Mouse (Mus musculus): ENCODE measurements around the gene Tomm40. TPM values are rescaled to one million over a fixed set of nuclear protein-coding genes. Genes with fewer than 3 reads are reported as not detected.

The Tomm40 gene
- polyA plus RNA-seq, 1 experiment: 125 TPM

GRCm38 (mm10) chr7:19748219-19749195, 33.3 kb upstream of the Tomm40 start:
- H3K4me1 ChIP-seq (ENCODE audit: control insufficient read depth, insufficient read depth, low read length): no peaks in the 10 kb centered on the region; the same call in 1 of the 2 replicates

DNA sequence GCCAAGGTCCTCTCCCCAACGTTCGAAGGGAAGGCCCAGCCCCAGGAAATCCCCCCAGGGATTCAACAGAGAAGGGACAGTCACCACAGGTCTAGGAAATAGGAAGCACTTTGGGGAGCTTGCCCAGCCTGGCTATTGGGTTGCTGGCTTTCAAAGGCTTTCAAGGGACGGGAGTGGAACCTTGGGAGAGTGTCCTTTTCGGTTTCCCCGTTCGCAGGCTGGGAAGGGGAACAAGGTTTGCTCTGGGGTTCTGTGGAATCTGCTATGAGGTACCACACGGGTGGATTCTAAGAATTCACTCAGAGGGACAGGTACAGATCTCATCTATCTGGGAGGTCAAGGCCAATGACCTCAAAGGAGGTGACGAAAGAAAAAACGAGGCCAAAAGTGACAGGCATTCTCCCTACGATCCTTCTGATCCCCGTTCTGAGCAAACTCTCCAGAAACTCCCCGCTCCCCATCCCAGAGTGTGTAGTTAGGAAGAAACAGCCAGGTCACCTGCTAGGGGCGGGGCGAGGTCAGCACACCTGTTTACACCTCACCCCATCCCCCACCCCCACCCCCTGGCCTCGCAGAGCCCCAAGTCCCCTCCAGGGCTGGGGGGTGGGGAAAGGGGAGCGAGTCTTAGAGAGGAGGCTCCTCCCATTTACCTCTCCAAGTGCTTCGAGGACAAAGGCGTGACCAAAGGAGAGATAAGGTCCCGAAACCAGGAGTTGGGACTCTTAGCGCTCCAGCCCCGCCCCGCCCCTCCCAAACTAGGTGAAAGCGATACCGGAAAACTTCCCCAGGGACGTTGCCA, 32.4 kb upstream of the Tomm40 start:
- Histone ChIP-seq H3K4me3 (replicated peaks; ENCODE audit: insufficient read depth, low read depth, low read length) (no peak overlapping the region), H3K27me3 (ENCODE audit: control insufficient read depth, insufficient read depth, low read length) (no peaks in the 10 kb centered on the region), H3K27ac (ENCODE audit: insufficient read depth, low read length) (no peak overlapping the region), H3K4me1 (ENCODE audit: control insufficient read depth, insufficient read depth, low read length) (no peaks in the 10 kb centered on the region; the same call in 1 of the 2 replicates)
- TF ChIP-seq CTCF (IDR thresholded peaks at IDR 0.05; ENCODE audit: borderline replicate concordance, insufficient read depth, low read depth, low read length): no peak
- 20% methylated on average over 25 of the region's 25 CpGs for WGBS
- DNase-seq: no peak

More at GRCm38 (mm10) chr7:19748219-19749195, 33.3 kb upstream of the Tomm40 start:
- WGBS: 2% methylated on average over 32 of the region's 32 CpGs
- H3K27me3 ChIP-seq (ENCODE audit: control insufficient read depth, insufficient read depth, low read length): no peaks in the 10 kb centered on the region
- no peak for DNase-seq
- no peak for TF ChIP-seq POLR2A (IDR thresholded peaks at IDR 0.05; ENCODE audit: borderline replicate concordance, insufficient read depth, low read length)
- peak overlapping the region; percentile 48 for H3K4me3 ChIP-seq (replicated peaks; ENCODE audit: insufficient read depth, low read depth, low read length)
- no peak overlapping the region for H3K27ac ChIP-seq (ENCODE audit: insufficient read depth, low read length)

- no peak for DNase-seq
- Histone ChIP-seq H3K27ac (ENCODE audit: insufficient read depth, low read length) (no peak overlapping the region), H3K4me3 (replicated peaks; ENCODE audit: insufficient read depth, low read depth, low read length) (no peak overlapping the region), H3K27me3 (ENCODE audit: control insufficient read depth, insufficient read depth, low read length) (no peaks in the 10 kb centered on the region), H3K4me1 (ENCODE audit: control insufficient read depth, insufficient read depth, low read length) (no peaks in the 10 kb centered on the region; the same call in 1 of the 2 replicates)
- WGBS: 42% methylated on average over 6 of the region's 6 CpGs
- no peak for TF ChIP-seq POLR2A (IDR thresholded peaks at IDR 0.05; ENCODE audit: borderline replicate concordance, insufficient read depth, low read length)
- TF ChIP-seq CTCF (IDR thresholded peaks at IDR 0.05; ENCODE audit: borderline replicate concordance, insufficient read depth, low read depth, low read length): no peak
These were observed 31.4 kb upstream of the Tomm40 start for GRCm38 (mm10) chr7:19746426-19747201.

DNA sequence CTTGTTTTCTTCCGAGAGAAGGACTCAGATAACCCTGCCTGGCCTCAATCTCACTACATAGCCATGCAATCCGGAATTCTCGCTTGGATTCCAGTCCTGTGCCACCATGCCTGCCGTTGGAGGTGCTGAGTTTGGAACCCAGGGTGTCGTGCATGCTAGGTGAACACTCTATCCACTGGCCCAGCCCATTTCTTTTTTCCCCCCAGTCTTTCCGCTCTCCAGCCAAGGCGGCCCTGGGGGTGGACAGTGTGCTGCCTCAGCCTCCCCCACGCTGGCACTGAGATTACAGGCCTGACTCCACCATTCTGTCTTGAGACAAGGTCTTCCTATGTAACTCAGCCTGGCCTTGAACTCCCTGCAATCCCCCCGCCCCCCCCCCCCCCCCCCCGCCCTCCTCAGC, 30.7 kb upstream of the Tomm40 start:
- 83% methylated on average over 9 of the region's 10 CpGs for WGBS
- no peak for DNase-seq
- Histone ChIP-seq H3K27ac (ENCODE audit: insufficient read depth, low read length) (no peak overlapping the region), H3K4me3 (replicated peaks; ENCODE audit: insufficient read depth, low read depth, low read length) (no peak overlapping the region), H3K27me3 (ENCODE audit: control insufficient read depth, insufficient read depth, low read length) (no peaks in the 10 kb centered on the region), H3K4me1 (ENCODE audit: control insufficient read depth, insufficient read depth, low read length) (no peaks in the 10 kb centered on the region; the same call in 1 of the 2 replicates)
- TF ChIP-seq POLR2A (IDR thresholded peaks at IDR 0.05; ENCODE audit: borderline replicate concordance, insufficient read depth, low read length): no peak
- TF ChIP-seq CTCF (IDR thresholded peaks at IDR 0.05; ENCODE audit: borderline replicate concordance, insufficient read depth, low read depth, low read length): no peak

- no peak for TF ChIP-seq CTCF (IDR thresholded peaks at IDR 0.05; ENCODE audit: borderline replicate concordance, insufficient read depth, low read depth, low read length)
- no peak for TF ChIP-seq POLR2A (IDR thresholded peaks at IDR 0.05; ENCODE audit: borderline replicate concordance, insufficient read depth, low read length)
- no peak for DNase-seq
- no peak overlapping the region for H3K4me3 ChIP-seq (replicated peaks; ENCODE audit: insufficient read depth, low read depth, low read length)
- no peaks in the 10 kb centered on the region for H3K27me3 ChIP-seq (ENCODE audit: control insufficient read depth, insufficient read depth, low read length)
- no peak overlapping the region for H3K27ac ChIP-seq (ENCODE audit: insufficient read depth, low read length)
- 58% methylated on average over 14 of the region's 14 CpGs for WGBS
- no peaks in the 10 kb centered on the region; the same call in 1 of the 2 replicates for H3K4me1 ChIP-seq (ENCODE audit: control insufficient read depth, insufficient read depth, low read length)
These were observed 29.6 kb upstream of the Tomm40 start for GRCm38 (mm10) chr7:19744590-19745385.

GRCm38 (mm10) chr7:19743791-19744190, 28.6 kb upstream of the Tomm40 start:
- Histone ChIP-seq H3K27ac (ENCODE audit: insufficient read depth, low read length) (no peak overlapping the region), H3K27me3 (ENCODE audit: control insufficient read depth, insufficient read depth, low read length) (no peaks in the 10 kb centered on the region), H3K4me3 (replicated peaks; ENCODE audit: insufficient read depth, low read depth, low read length) (no peak overlapping the region), H3K4me1 (ENCODE audit: control insufficient read depth, insufficient read depth, low read length) (no peaks in the 10 kb centered on the region)
- 90% methylated on average over 6 of the region's 6 CpGs for WGBS
- TF ChIP-seq POLR2A (IDR thresholded peaks at IDR 0.05; ENCODE audit: borderline replicate concordance, insufficient read depth, low read length) (no peak), CTCF (IDR thresholded peaks at IDR 0.05; ENCODE audit: borderline replicate concordance, insufficient read depth, low read depth, low read length) (no peak)
- DNase-seq: no peak

DNA sequence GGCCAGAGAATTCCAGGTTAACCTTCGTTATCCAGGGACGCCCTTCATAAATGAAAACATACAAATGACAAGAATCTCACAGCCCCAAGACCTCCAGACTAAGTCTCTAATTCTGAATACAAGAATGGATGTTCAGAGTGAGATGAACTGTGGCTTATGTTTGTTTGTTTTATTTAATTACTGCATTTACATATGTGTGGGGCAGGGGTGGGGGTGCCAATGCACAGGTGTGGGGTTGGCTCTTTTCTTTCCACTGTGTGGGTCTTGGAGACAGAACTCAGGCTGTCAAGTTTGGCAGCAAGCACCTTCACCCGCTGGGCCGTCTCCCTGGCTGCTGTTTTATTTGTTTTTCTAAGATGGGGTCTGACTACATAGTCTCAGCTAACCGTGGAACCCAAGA, 27.2 kb upstream of the Tomm40 start:
- Histone ChIP-seq H3K27ac (ENCODE audit: insufficient read depth, low read length) (no peak overlapping the region), H3K4me1 (ENCODE audit: control insufficient read depth, insufficient read depth, low read length) (no peaks in the 10 kb centered on the region), H3K4me3 (replicated peaks; ENCODE audit: insufficient read depth, low read depth, low read length) (no peak overlapping the region), H3K27me3 (ENCODE audit: control insufficient read depth, insufficient read depth, low read length) (no peaks in the 10 kb centered on the region)
- DNase-seq: no peak
- TF ChIP-seq CTCF (IDR thresholded peaks at IDR 0.05; ENCODE audit: borderline replicate concordance, insufficient read depth, low read depth, low read length): no peak
- no peak for TF ChIP-seq POLR2A (IDR thresholded peaks at IDR 0.05; ENCODE audit: borderline replicate concordance, insufficient read depth, low read length)
- 49% methylated on average over 5 of the region's 5 CpGs for WGBS

All from cerebellum, adult 2 months (tissue).